Mouse (Mus musculus) thymus, adult 2 months (tissue): Measurements from ENCODE around the gene Col9a2.

Source experiments
- CTCF ChIP-seq: fragments of 200-500 bp; IDR thresholded peaks from 2 replicates; pipeline ENCODE4 v1.5.1; 2012; ENCODE audit warnings: mild to moderate bottlenecking, control low read depth, low read length, moderate library complexity, borderline replicate concordance; ENCODE audit not compliant: control insufficient read depth, poor library complexity, insufficient read depth; ENCODE audit errors: extremely low read depth
- POLR2A ChIP-seq: fragments of 200-500 bp; IDR thresholded peaks from 2 replicates; pipeline ENCODE4 v1.6.1; 2012; ENCODE audit warnings: mild to moderate bottlenecking, low read length, control low read depth, moderate library complexity; ENCODE audit not compliant: control insufficient read depth, poor library complexity, insufficient read depth; ENCODE audit errors: extremely low read depth

DNA sequence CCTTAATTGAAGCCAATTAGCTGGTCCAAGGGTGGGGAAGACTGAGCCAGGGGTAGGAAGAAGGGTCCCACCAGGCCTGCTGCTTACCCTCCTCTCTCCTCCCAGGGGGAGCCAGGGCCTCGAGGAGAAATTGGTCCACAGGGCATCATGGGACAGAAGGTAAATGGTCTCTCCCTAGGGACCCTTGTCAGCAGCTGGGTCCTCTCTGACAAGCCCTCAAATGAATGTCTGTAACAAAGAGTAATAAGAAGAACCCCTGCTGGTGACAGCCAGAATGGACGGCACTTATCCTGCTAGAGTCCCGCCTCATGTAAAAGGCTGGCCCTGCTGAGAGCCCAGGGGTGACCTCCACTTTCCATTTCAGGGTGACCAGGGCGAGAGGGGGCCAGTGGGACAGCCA is 12.7 kb downstream of the Col9a2 start:
- no peak for TF ChIP-seq CTCF
- TF ChIP-seq POLR2A = no peak
